Mouse (Mus musculus) induced T-regulatory cell, adult 2 months (primary cell): ENCODE data around the gene Dlgap4.
"Not testable (repeated sequence)": the region's sequence is repeated elsewhere in the genome, so short reads cannot be mapped to it uniquely, and the experiment has no call there.

Source experiments
- DNase-seq: peaks from one replicate; pipeline ENCODE4 v3.0.0-alpha.2; 2012; ENCODE audit warnings: low read depth

Gene Dlgap4

DNA sequence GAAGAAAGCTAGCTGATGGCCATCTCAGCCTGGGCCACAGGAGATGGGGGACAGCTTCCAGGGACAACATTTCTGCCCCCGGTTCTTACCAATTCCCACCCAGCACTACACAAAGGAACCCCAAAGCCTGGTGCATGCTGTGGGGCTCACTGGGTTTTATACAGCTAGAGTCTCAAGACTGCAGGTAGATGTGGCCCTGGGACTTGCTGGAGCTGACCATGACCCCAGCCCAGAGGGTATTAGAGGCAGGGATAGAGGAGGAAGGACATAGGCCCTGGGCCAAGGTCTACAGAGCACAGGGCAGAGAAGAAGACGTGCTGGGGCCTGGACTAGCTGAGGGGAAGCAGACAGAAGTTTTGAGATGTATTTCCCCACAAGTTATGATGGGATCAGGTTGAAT is 163.4 kb downstream of the Dlgap4 start:
- DNase-seq = no peak

DNA sequence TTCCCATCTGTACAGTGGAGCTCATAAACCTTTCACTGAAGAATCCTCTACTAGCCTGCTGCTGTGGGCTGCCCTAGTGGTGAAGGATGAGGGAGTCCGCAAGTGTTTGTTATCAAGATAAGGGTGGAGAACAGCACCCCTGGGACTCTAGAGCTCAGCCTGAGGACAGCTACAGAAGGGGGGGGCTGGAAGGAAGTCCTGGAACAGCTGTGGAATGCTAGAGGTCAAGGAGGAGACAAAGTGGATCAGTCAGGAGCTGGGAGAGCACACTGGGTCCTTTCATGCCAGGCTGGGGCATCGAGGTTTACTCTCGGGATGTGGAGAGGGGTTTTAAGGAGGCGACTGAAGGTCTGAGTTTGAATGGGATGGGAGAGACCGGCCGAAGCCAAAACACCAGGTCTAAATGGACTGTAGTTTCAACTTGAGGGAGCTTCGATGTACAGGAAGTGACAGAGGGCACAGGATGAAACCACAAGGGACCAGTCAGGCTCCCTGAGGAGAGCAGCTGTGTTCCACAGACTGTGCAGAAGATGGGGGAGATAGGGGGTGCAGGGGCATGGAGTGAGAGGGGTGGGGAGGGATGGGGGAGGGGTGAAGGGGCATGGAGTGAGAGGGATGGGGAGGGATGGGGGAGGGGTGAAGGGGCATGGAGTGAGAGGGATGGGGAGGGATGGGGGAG is 164.0 kb downstream of the Dlgap4 start:
- no peak for DNase-seq

DNA sequence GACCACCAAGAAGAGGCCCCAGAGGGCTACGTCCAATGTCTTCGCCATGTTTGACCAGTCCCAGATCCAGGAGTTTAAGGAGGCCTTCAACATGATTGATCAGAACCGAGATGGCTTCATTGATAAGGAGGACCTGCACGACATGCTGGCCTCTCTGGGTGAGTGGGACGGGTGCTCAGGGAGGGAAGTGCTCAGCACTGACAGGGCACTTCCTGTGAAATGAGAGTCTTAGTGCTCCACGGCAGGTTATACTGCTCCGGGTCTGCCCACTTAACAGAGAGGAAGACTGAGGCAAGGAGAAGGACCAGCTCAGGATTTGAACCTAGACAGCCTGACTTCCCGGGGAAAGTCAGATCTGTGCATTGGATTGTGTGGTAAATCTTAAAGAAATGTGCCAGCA is 165.1 kb downstream of the Dlgap4 start:
- DNase-seq = no peak

DNA sequence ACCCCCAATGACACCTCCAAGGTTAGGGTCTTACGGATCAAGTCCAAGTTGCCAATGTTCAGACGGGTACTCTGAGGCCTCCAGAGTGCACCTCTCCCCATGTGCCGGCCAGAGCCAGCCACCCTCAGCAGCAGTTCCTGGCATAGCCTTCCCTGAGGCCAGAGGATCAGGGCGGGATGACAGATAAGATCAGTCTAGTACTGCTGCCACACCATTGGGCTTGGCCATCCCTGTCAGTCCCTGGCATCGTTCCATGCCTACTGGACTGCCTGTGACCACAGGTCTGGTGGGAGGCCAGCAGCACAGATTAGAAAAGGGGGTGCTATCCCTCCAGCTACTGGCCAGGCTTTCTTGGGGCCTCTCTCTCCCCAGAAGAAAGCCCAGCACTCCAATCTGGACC is 165.5 kb downstream of the Dlgap4 start:
- DNase-seq = no peak

DNA sequence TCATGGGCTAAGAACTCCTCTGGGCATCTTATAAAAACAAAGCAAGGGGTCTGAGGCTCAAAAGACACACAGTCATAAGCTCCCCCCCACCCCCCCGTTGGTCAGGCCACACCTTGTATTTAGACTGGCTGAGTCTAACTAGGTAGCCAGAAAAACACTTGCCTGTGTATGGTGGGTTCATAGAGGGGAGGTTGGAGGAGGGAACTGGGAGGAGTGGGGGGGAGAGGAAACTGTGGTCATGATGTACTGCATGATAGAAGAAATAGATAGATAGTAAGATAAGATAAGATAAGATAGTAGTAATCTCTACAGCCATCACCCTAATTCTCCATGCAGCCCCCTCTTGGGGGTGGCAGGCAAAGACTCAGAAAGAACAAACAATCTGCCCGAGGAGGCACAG is 166.0 kb downstream of the Dlgap4 start:
- no peak for DNase-seq

DNA sequence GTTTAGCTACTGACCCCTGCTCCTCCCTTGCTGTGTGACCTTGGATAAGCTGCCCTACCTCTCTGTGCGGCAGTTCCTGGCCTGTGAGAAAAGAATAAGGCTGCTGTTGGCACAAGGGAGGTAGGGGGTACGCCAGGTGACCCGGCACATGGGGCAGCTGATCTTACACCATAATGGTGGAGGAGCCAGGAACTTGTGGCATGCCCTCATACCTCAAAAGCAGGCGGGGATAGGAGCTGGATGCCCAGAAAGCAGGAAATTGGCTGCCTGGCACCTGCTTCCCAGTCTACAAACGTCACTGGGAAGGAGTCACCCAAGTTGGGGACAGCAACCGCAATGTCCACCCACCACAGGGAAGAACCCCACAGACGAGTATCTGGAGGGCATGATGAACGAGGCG is 166.6 kb downstream of the Dlgap4 start:
- no peak for DNase-seq

DNA sequence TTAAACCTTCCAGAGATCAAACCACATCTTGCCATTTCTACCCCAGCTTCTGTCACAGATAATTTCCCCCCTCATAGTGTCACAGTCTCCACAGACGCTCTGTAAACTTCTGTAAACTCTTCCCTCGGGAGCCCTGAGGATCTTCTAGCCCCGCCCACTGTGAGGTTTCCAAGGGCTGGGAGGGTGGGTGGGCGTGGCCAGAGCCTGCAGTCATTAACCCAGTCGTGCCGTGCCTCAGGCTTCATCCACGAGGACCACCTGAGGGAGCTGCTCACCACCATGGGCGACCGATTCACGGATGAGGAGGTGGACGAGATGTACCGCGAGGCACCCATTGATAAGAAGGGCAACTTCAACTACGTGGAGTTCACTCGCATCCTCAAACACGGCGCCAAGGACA is 167.2 kb downstream of the Dlgap4 start:
- DNase-seq = no peak

DNA sequence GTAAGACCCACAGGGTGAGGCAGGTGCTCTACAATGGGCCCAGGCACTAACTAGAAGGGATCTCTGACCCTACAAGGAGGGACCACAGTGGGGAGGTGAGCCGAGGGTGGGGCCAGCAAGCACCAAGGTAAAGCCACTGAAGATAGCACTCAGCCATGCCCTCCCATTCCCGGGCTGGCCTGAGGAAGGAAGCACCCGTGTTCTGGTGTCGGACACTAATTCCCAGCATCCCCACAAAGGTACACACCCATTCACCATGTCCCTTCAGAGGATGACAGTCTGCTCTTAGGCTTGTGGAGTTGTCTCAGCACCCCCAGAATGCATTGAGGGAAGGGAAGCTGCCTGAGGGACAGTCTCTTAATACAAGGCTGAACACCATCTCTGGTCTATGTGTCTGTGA is 167.8 kb downstream of the Dlgap4 start:
- no peak for DNase-seq

DNA sequence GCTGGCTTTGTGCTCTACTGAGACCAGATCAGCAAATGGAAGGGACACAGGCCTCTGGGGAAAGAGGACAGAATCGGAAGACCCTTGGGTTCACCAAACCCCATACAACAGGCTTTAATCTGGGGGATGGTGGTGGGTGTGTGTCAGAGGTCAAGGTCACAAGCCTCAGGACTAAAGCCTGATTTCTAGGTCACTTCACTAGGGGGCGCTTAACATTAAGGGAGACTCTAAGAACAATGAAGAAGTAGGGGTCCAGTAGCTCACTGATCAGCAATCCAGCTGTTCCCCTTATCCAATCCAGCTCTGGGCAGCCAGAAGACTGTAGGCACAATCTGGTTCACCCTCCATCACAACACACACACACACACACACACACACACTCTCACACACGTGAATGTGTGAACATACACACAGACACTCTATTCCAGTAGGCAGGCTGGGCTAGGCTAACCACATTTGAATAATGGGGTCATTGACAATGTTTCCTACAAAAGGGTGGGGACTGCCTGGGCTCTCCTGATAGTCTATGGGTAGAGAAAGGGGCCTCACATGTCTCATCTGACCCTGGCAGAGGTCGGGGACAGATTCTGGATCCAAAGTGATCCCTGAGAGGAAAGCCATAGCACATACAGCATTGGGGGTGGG is 168.5 kb downstream of the Dlgap4 start:
- no peak for DNase-seq

DNA sequence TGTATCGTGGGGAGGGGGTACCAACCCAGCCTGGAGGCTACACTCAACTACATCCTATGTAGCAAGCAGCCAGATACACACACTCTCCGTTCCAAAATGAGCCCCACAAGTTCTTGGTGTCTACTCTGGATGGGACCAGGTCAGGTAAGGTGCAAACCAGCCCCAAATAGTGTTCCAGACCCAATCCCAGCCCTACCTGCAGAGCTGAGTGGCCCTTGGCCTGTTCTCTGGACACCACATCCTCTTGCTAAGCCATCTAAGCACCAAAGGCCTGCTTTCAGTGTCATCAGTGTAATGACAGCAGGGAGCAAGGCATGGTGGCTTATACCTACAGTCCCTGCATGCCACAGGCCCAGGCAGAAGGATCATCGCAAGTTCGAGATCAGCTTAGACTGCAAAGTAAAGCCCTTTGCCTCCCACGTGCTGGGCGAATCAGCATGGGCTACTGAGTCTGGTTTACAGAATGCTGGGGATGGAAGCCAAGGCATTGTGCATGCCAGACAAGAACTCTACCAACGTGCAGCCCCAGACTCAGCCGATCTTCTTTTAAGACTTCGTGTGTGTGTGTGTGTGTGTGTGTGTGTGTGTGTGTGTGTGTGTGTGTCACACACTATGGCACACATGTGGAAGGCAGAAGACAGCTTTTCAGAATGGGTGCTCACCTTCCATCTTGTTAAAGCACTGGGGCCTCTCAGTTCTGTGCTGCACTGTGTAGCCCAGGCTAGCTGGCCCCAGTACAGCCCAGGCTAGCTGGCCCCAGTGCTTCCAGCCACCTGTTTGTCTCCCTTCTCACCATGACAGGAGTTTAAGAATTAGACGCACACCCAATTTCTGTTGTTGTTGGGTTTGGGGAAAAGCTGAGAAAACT is 169.2 kb downstream of the Dlgap4 start:
- DNase-seq = no peak

DNA sequence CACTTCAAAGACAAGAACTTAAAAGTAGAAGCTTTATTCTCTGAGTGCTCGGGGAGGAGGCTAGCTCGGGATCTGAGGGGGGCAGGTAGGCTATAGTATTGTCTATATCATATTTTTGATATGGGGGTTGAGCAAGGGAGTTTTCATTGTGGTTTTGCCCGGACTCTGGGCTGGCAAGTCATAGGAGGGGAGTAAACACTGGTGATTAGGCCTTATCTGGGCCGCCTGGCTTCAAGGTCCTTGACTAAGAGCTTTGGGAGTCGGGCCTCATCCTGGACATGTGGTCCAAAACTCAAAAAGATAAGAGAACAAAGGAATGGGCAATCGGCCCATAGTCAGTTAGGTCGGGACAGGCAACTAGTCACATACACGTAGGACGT is 169.8 kb downstream of the Dlgap4 start:
- DNase-seq = no peak

DNA sequence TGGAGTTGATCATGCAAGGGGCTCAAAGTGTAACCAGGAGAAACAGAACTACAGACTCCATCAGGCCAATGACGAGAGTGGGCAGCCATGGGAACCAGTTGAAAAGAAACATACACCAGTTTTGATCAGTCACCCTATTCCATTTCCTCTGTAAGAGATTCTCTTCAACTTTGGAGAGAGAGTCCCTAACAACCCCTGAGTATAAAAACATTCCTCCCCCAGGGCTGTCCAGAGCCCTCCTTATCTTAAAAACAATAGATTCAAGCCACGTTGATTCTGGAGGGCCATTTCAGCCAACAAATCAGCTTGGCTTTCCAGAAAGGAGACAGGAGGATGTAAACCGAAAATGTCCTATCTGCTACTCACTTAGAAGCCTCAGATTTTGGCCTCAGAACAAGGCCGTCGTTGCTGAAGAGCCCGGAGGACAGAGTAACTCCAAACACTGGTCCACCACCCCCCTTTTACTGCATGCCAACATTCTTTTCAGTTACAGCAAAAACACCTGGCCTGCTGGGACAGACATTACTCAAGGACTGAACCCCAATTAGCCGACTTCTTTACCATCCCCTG is 170.6 kb downstream of the Dlgap4 start:
- DNase-seq = no peak

DNA sequence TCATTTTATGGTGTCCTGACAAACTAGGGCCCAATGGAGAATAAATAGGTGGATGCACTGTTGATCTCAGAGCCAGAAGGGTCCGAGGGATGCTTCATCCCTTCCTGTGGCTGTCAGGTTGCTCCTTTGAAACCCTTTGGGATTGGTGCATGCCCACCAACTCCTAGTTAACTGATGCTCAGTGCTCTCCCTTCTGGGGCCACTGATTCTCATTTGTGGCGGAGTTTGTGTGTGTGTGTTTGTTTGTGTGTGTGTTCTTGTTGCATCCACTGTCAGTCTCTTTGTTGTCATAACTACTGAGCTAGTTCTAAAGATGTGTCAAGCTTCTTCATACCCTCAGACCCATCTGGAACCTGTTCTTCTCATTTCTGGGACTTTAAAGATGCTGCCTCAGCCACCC is 171.4 kb downstream of the Dlgap4 start:
- DNase-seq = no peak

DNA sequence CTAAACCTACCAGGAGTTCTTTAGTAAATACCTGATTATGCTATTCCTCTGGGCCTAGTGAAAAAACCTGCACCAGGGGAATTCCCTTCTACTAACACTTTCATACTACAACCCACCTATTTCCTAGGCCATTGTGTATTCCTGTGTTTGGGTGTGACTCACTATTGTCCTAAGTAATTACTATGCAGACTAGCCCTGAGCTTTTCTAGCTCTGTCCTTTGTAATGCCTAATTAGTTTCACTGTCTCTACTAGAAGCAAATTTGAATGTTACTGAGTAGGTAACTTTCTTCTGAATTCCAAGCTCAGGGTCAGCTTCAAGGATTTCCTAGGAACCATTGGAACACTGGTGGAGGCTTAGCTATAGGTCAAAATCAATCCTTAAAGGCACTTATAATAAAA is 172.9 kb downstream of the Dlgap4 start:
- DNase-seq = not testable (repeated sequence)

DNA sequence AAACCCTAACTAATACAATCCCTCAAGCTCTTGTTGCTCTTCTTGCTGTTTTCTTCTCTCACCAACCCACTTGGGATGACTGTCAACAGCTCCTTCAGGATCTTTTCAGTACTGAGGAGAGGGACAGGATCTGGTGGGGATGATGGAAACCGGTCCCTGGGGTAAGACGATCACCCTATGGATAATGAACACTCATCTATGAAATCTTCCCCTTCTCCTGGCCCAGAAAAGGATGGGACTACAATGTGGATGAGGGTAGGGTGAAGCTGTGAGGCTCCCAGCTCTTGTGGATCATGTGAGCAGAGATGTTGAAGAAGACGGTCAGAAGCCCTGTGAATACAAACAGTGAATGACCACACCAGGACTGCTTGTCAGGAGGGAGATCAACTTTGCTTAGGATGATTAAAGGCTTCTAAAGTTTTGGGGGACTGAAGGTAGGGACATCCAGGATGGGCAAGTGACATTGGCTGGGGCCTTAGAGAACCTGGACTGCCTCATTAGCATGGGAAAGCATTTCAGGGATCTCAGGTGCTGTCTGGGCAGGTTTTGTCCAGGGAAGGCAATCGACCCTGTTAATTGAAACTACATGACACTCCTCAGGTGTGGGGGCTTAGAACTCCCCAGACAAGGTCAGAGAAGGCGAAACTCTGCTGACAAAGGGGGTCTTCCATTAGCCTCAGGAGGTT is 173.7 kb downstream of the Dlgap4 start:
- DNase-seq = no peak

DNA sequence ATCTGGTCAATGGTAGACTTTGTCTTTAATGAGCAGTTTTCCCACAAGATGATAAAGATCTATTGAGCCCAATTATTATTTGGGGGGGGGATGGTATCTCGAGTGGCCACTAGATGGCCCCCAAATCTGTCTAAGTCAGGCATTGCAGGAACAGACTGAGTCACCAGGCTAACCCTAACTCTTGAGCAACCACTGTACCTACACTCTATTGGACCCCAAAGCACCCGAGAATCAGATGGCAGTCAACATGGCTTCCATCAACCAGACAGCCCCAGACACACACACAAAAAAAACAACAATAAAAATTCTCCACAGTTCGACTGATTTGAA is 174.2 kb downstream of the Dlgap4 start:
- DNase-seq = peak; percentile 51

DNA sequence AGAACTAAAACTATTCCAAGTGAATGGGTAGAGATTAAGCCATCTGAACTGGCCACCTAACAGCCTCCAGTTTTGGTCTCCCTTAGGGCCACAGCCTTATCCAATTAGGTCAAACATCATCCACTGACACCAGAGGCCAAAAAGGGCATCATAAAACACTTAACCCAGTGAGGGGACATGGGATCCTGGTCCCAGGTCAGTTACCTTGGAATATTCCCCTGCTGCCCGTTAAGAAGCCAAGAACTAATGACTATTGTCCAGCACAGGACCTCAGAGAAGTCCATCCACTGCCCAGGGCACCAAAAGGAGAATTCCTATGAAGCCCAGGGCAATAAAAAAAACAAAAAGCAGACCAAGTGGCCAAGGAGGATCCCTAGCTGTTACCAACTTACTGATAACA is 175.3 kb downstream of the Dlgap4 start:
- no peak for DNase-seq

DNA sequence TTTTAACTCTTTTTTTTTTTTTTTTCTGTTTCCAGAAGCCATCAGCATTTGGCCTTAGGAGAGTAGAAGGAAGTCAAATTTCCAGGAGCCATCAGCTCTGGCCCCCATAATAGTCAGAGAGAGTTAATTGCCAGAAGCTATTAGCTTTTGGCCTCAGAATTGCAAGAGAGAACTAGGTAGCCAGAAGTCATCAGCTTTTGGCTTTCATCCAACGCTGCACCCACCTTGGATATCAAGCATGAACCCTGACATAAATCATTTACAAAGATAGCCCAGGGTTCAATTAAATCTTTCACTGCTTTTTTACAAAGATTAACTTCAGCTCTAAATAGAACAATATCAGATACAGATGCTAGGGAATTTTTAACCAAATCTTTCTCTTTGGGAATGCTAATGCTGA is 185.0 kb downstream of the Dlgap4 start:
- DNase-seq = no peak

DNA sequence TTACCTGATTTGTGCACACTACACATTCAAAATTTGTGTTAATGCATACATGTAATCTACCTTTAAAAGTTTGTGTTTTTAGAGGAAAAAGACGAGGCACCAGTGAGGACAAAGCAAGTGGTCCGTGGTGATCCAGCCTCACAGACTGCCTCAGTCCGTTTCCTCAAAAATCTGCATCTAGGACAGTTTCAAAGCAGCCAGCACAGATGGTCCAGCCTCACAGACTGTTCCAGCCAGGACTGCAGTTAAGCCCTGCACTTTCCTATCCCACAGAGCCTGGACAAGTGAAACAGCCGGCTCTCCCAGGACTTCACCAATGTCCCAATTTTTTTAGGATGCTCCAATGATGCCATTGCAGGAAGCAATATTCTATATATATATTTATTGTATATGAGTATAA is 187.5 kb downstream of the Dlgap4 start:
- DNase-seq = no peak

DNA sequence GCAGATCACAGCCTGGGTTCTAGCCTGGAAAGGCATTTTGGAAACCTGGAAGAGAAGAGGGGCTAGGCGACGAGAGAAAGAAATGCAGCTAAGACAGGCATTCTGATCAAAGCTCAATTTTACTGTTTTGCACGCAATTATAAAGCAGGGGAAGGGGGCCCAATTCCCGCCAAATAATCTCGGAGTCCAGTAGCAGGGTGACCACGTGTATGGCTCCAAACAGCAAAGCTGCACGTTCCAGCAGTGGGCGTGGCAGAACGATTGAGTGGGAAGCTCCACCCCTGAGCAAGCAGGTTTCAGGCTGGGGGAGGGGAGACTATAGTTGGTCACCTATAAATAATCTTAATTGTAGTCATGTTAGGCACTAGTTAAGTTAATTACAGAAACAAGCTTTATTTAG is 188.6 kb downstream of the Dlgap4 start:
- DNase-seq = not testable (repeated sequence)

DNA sequence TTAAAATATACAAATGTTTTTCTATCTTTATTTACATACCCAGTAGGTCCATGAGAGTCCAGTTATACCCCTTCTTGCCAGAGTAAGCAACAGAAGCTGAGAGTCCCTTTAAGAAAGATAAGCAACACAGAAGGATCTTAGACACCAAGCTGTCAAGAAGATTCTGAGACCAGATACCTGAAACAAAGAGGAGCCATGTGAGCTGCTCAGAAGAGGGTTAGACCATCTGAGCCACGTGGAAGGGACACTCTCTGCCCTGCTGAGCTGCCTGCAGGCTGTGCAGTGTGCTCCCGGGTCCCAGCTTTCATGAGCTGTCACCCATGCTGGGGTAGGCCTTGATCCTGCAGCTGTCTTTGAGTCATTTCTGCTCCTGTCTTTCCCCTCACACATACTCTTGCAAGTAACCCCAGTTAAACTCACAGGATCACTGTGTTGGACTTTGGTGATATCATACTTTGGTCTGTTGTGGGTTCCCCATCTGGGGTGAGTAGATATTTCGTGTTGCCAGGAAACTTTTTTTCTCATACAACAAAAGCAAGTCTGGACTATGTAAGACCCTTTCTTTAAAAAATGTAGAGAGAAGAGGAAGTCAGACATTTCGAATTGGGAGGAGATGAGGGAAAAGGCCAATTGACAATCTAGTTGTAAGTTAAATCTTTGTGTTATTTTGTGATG is 190.3 kb downstream of the Dlgap4 start:
- DNase-seq = no peak

DNA sequence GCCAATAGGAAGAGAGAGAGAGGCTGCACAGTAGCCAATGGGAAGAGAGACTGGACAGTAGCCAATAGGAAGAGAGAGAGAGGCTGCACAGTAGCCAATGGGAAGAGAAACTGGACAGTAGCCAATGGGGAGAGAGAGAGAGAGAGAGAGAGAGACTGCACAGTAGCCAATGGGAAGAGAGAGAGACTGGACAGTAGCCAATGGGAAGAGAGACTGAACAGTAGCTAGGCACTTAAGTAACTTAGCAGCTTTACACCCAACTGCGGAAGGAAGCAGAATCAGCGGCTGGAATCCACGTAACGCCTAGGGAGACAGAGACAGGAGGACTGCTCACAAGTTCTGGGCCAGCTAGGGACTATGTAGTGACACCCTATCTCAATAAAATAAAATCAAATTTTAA is 191.1 kb downstream of the Dlgap4 start:
- DNase-seq = no peak
